Mouse (Mus musculus) left cerebral cortex, postnatal 25 days (tissue): ENCODE data around the gene Tsc22d2. TPM values are rescaled to one million over a fixed set of nuclear protein-coding genes. Genes with fewer than 3 reads are reported as not detected.
"Not testable (repeated sequence)": the region's sequence is repeated elsewhere in the genome, so short reads cannot be mapped to it uniquely, and the experiment has no call there.

ENCODE experiments used
- DNase-seq, 2 experiments: peaks; one replicate each; pipeline ENCODE4 v3.0.0; 2022; ENCODE audit warnings: low spot score in 2 of 2, mixed read lengths in 1 of 2
- intact Hi-C: fragments of 180-260 bp; cut with DNase I; formaldehyde crosslinking; loops from one replicate; pipeline ENCODE4 v1.15.1; 2025
- total RNA-seq, 2 experiments: library from RNA; stranded (reverse); gene quantifications; 2 replicates each; pipeline ENCODE4 v1.2.3; 2021

Gene Tsc22d2
- total RNA-seq, 2 experiments from 2014 or later: 34.7 to 35.2 TPM

GRCm38 (mm10) chr3:58418724-58419705 is 4.5 kb downstream of the Tsc22d2 start:
- no peak for DNase-seq
- intact Hi-C loops: loop anchor here (5.0 kb wide), 2 partner anchors 257 to 273 kb away; partner anchors contain the start of gene Siah2

DNA sequence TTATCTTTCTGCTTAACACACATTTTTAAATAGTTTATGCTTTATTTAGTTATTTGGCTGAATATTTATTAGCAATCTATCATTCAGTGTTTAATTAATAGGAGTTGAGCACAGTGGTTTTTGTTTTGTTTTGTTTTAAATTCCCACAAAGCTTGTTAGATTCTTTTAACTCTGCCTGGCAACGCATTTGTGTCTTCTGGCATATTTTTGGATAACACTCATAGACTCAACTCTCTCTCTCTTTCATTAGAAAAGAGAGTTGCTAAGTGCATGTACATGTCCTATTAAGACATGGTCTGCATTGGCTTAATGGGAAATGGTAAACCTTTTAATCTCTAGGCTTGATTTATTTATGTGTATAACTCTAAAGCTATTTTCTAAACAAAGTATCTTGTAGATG is 14.3 kb downstream of the Tsc22d2 start:
- intact Hi-C loops: no loop called here
- DNase-seq: no peak

GRCm38 (mm10) chr3:58434414-58434813 is 19.9 kb downstream of the Tsc22d2 start:
- no peak for DNase-seq
- intact Hi-C loops: no loop called here

GRCm38 (mm10) chr3:58448230-58448629 is 33.7 kb downstream of the Tsc22d2 start:
- no peak for DNase-seq
- intact Hi-C loops: no loop called here

DNA sequence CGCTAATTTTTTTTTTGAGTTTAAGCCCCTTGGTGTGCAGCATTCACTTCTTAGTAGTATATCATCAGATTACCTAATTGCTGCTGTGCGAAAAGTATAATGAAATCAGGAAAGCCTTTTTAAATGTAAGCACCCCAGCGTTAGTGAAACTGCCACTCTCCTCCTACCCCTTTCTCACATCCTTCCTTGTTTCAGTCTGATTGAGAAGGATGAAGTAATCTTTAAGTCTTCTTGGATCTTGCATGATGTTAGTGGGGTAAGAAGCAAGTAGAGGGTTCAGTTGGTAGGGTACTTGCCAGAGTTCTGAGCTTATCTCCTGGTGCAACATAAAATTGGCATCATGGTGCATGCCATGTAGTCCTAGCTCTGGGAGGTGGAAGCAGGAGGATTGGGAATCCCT is 35.0 kb downstream of the Tsc22d2 start:
- intact Hi-C loops: no loop called here

GRCm38 (mm10) chr3:58454414-58455205 is 40.1 kb downstream of the Tsc22d2 start:
- intact Hi-C loops: no loop called here
- DNase-seq: no peak

More for the DNA sequence above, 35.0 kb downstream of the Tsc22d2 start:
- DNase-seq: peak in 1 of 2 experiments; percentile 14

DNA sequence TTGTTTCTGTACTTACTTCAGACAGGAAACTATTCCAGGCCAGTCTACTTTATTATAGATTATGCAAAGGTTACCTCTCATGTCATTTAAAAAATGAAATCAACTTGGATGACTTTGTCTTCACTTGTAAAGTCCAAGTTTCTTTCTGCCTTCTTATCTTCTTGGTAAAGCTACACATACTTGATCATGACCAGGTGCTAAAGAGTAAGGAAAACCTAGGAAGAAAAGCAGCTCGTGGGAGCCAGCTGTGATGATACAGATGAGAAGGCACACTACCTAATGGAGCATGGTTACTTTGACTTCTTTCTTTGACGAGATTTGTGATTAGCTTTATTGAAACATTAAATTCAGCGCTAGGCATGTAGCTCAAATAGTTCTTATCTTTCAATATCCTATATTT is 40.7 kb downstream of the Tsc22d2 start:
- no peak for DNase-seq

GRCm38 (mm10) chr3:58469655-58470437 is 55.3 kb downstream of the Tsc22d2 start:
- intact Hi-C loops: no loop called here
- no peak for DNase-seq

More for the DNA sequence above, 40.7 kb downstream of the Tsc22d2 start:
- intact Hi-C loops: no loop called here

DNA sequence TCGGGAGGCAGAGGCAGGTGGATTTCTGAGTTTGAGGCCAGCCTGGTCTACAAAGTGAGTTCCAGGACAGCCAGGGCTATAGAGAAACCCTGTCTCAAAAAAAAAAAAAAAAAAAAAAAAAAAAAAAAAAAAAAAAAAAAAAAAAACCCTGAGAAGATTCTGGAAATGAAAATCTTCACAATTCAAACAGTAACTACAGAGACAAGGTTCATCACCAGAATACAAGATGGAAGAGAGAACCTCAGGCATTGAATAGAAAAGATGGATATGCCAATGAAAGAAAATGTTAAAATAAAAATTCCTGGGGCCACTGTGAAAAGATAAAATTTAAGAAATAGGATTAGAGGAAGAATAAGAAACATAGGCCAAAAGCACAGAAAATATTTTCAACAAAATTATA is 60.8 kb downstream of the Tsc22d2 start:
- intact Hi-C loops, DNase-seq: not testable (repeated sequence)

GRCm38 (mm10) chr3:58478755-58479455 is 64.4 kb downstream of the Tsc22d2 start:
- DNase-seq: no peak
- intact Hi-C loops: no loop called here

DNA sequence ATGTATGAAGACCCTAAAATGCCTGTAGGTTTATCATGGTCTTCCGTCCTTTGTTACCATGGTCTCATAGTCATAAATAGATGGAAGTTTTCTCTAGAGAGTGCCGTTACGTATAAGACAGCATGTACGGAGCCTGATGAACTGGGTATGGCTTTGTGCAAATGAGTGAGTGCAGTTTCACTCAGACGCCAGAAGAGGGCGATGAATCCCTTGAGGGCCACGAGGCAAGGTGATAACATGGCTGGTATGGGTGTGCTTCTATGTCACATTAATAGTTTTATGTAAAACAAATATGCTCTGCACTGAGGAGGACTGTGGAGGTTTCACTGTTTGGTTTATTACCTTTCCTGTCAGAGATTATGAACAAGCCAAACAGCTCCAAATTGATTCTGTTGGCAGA is 71.4 kb downstream of the Tsc22d2 start:
- intact Hi-C loops: loop anchor here (10.0 kb wide), 1 partner anchor 811 kb away; no protein-coding TSS in a partner anchor
- DNase-seq: no peak

GRCm38 (mm10) chr3:58487121-58487520 is 72.6 kb downstream of the Tsc22d2 start:
- intact Hi-C loops: loop anchor here (10.0 kb wide), 1 partner anchor 812 kb away; no protein-coding TSS in a partner anchor
- DNase-seq: no peak

- intact Hi-C loops: loop anchor here (10.0 kb wide), 1 partner anchor 813 kb away; no protein-coding TSS in a partner anchor
Observed at GRCm38 (mm10) chr3:58487999-58488775, 73.7 kb downstream of the Tsc22d2 start.

GRCm38 (mm10) chr3:58490787-58491186 is 76.3 kb downstream of the Tsc22d2 start:
- intact Hi-C loops: loop anchor here (2.0 to 10.0 kb wide), 2 partner anchors 74 to 646 kb away; partner anchors contain the start of gene Pfn2
- DNase-seq: peak; percentile 45 to 53

More at GRCm38 (mm10) chr3:58487999-58488775, 73.7 kb downstream of the Tsc22d2 start:
- DNase-seq: no peak

DNA sequence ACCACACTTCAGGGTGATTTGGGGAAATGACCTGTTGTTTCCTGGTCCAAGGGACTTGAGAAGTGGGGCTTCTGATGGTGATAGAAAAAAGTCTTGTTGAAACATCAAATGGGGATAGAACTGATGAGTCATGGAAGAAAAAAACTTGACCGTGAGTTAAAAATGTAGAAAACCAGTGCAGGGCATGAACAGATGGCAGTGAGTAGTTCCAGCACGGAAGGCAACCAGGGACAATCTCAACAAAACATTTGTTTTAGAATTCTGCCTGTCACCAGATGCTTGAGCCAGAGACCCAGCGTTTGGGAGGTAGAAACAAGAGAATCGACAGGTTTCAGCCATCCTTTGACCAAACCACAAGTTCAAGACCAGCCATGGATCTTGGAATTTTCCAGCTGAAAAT is 79.1 kb downstream of the Tsc22d2 start:
- intact Hi-C loops: loop anchor here (10.0 kb wide), 1 partner anchor 649 kb away; the partner anchor contains the start of gene Pfn2
- peak; percentile 16 to 85 for DNase-seq

DNA sequence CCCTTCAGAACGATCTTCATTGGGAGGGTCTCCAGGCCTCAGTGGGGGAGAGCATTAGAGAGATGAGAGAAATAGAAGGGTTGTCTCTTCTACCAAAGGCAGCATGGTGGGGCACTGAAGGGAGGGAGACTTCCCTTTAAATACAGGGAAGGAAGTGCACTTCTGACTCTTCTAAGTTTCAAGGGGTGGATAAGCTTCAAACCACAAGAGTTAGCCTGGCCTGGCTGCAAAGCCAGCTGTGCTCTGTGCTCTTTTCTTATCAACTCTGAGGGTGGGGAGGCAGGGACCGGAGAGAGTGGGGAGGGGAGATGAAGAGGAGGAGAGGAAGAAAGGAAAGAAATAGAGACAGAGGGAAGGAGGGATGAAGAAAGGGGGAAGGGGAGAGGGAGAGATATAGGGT is 87.4 kb downstream of the Tsc22d2 start:
- no peak for DNase-seq
- intact Hi-C loops: no loop called here

DNA sequence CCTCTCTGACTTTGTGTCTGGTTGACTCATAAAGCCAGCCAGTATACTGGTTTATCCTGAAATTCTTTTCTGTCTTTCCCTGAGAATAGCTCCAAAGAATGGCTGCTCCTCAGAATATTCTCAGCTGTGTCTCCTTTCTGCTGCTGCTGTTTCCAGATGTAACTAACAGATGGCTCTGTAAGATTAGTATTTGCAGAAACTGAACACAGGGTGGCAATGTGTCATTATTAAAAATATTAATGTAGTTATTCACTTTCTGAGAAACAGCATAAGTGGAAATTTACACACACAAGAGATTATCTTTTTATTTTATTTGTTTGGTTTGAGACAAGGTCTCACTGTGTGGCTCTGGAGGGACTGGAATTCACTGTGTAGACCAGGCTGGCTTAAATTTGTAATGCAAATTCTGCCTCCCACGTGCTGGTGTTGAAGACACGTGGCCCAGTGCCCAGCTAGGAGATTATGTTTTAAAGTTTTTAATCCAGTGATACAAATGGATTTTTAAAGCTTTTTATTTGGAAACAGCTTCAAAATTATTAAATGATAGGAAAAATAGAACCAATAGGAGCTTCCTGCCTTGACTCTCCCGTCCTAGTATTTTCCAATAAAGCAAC is 89.3 kb downstream of the Tsc22d2 start:
- intact Hi-C loops: no loop called here
- peak in 1 of 2 experiments; percentile 31 for DNase-seq
